9 mouse cellular contexts compared by ENCODE assay signal in the genomic region with DNA sequence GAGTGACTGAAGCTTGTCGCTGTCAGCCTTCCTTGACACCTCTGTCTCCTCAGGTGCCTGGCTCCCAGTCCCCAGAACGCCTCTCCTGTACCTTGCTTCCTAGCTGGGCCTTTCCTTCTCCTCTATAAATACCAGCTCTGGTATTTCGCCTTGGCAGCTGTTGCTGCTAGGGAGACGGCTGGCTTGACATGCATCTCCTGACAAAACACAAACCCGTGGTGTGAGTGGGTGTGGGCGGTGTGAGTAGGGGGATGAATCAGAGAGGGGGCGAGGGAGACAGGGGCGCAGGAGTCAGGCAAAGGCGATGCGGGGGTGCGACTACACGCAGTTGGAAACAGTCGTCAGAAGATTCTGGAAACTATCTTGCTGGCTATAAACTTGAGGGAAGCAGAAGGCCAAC. TPM values are rescaled to one million over a fixed set of nuclear protein-coding genes. Genes with fewer than 3 reads are reported as not detected.
DNase-seq lines count a peak whose midpoint lies in the region; ATAC-seq lines count a peak whose summit lies in the region.
"Had no signal": no experiment of that assay in that cellular context is flagged by ENCODE, and none has a peak within 500 bp of the region (broad histone marks: within the 10 kb centered on the region; RNA-seq: fewer than 3 reads in every experiment).

No protein-coding gene starts in this region.

- WGBS in lung, embryonic 15.5 days: 44% methylated on average over 13 of the region's 13 CpGs
- WGBS in intestine, embryonic 14.5 days: 40% methylated on average over 13 of the region's 13 CpGs
- 54% methylated on average over 13 of the region's 13 CpGs for WGBS in stomach, embryonic 15.5 days
- 61% methylated on average over 13 of the region's 13 CpGs for WGBS in liver, embryonic 11.5 days

- no peak overlapping the region for H3K4me3 ChIP-seq in lung, embryonic 15.5 days
- no peak overlapping the region for H3K4me3 ChIP-seq in intestine, embryonic 14.5 days (ENCODE audit: low read depth, low read length)
- no peak overlapping the region for H3K4me3 ChIP-seq in stomach, embryonic 15.5 days (replicated peaks)
- no peak overlapping the region for H3K4me3 ChIP-seq in liver, embryonic 11.5 days (ENCODE audit: low read depth, low read length)
- H3K4me3 ChIP-seq: megakaryocyte, embryonic 14.5 days had no signal

- no peaks in the 10 kb centered on the region for H3K9me3 ChIP-seq in lung, embryonic 15.5 days
- H3K9me3 ChIP-seq in intestine, embryonic 14.5 days (ENCODE audit: control insufficient read depth, low read length): no peaks in the 10 kb centered on the region
- no peaks in the 10 kb centered on the region for H3K9me3 ChIP-seq in stomach, embryonic 15.5 days
- no peaks in the 10 kb centered on the region for H3K9me3 ChIP-seq in liver, embryonic 11.5 days (ENCODE audit: control insufficient read depth, low read length)
- H3K9me3 ChIP-seq: megakaryocyte, embryonic 14.5 days had no signal

- peaks cover 22% of the 10 kb centered on the region for H3K4me1 ChIP-seq in lung, embryonic 15.5 days
- H3K4me1 ChIP-seq in intestine, embryonic 14.5 days (replicated peaks; ENCODE audit: control insufficient read depth, insufficient read depth, low read length): peaks cover 3% of the 10 kb centered on the region; the same call in 1 of the 2 replicates
- peaks cover 18% of the 10 kb centered on the region for H3K4me1 ChIP-seq in stomach, embryonic 15.5 days
- no peaks in the 10 kb centered on the region; the same call in 1 of the 2 replicates for H3K4me1 ChIP-seq in liver, embryonic 11.5 days (replicated peaks; ENCODE audit: control insufficient read depth, insufficient read depth, low read length)

- peak overlapping the region; percentile 47; the same call in 1 of the 2 replicates for H3K27ac ChIP-seq in lung, embryonic 15.5 days
- H3K27ac ChIP-seq in intestine, embryonic 14.5 days (ENCODE audit: low read depth): peak overlapping the region; percentile 81
- peak overlapping the region; percentile 59 for H3K27ac ChIP-seq in stomach, embryonic 15.5 days
- no peak overlapping the region; the same call in 1 of the 2 replicates for H3K27ac ChIP-seq in liver, embryonic 11.5 days (ENCODE audit: low read depth, low read length)

- no peak overlapping the region for H3K4me2 ChIP-seq in lung, embryonic 15.5 days
- no peak overlapping the region for H3K4me2 ChIP-seq in intestine, embryonic 14.5 days (ENCODE audit: low read length)
- H3K4me2 ChIP-seq in stomach, embryonic 15.5 days: no peak overlapping the region
- H3K4me2 ChIP-seq in liver, embryonic 11.5 days: no peak overlapping the region

- no peaks in the 10 kb centered on the region for H3K36me3 ChIP-seq in lung, embryonic 15.5 days
- H3K36me3 ChIP-seq in intestine, embryonic 14.5 days (ENCODE audit: control insufficient read depth, insufficient read depth, low read length): 0 out of 2 replicates have a peak, but pooled peaks cover 7% of the 10 kb centered on the region
- H3K36me3 ChIP-seq in stomach, embryonic 15.5 days: no peaks in the 10 kb centered on the region
- H3K36me3 ChIP-seq in liver, embryonic 11.5 days (ENCODE audit: control insufficient read depth, insufficient read depth, low read length): no peaks in the 10 kb centered on the region

- DNase-seq in lung, adult 18-20 months: no peak
- DNase-seq in heart, adult 18-20 months: peak; percentile 68 to 71
- DNase-seq in intestine, embryonic 14.5 days (ENCODE audit: low spot score): no peak
- no peak for DNase-seq in Muller cell, postnatal 12 days (ENCODE audit: inconsistent ontology term)
- DNase-seq in liver, embryonic 11.5 days (ENCODE audit: low spot score): no peak

- 0 out of 2 replicates have a peak, but pooled peaks have one; percentile 8 for ATAC-seq in lung, embryonic 15.5 days (ENCODE audit: borderline replicate concordance, extremely low read depth, low FRiP score, low TSS enrichment)
- no peak for ATAC-seq in intestine, embryonic 14.5 days (replicated peaks; ENCODE audit: low FRiP score, low TSS enrichment, low read depth)
- no peak for ATAC-seq in stomach, embryonic 15.5 days (ENCODE audit: insufficient read depth, low FRiP score, low read depth)
- no peak for ATAC-seq in liver, embryonic 11.5 days (replicated peaks; ENCODE audit: low FRiP score)

- peaks cover 39% of the 10 kb centered on the region for H3K27me3 ChIP-seq in lung, embryonic 15.5 days
- H3K27me3 ChIP-seq in intestine, embryonic 14.5 days (replicated peaks; ENCODE audit: control insufficient read depth, insufficient read depth, low read length): peaks cover 6% of the 10 kb centered on the region; the same call in 1 of the 2 replicates
- H3K27me3 ChIP-seq in stomach, embryonic 15.5 days (replicated peaks): peaks cover 9% of the 10 kb centered on the region
- H3K27me3 ChIP-seq in liver, embryonic 11.5 days (replicated peaks; ENCODE audit: control insufficient read depth, insufficient read depth, low read length): peaks cover 46% of the 10 kb centered on the region

- H3K9ac ChIP-seq in lung, embryonic 15.5 days: no peak overlapping the region
- H3K9ac ChIP-seq in intestine, embryonic 14.5 days (ENCODE audit: low read length): no peak overlapping the region
- no peak overlapping the region for H3K9ac ChIP-seq in stomach, embryonic 15.5 days
- H3K9ac ChIP-seq in liver, embryonic 11.5 days (ENCODE audit: low read depth, low read length): no peak overlapping the region

RNA-seq across cellular contexts. Expression of gene Des, which starts 0.8 kb away (rescaled TPM):
- polyA plus RNA-seq in lung, embryonic 15.5 days (2015; fragmentation: Nextera tagmentation; extraction: Ambion mirVana): 57.1 and 59.5 TPM in 2 replicates
- total RNA-seq in heart, adult 18-20 months (2021): 1,000 to 10,000 TPM; 1,347 to 1,386 TPM
- 72.4 and 73.2 TPM in 2 replicates for polyA plus RNA-seq in intestine, embryonic 14.5 days (2014; fragmentation: Nextera tagmentation; extraction: Ambion mirVana)
- 92.1 and 93.2 TPM in 2 replicates for polyA plus RNA-seq in stomach, embryonic 15.5 days (2015; fragmentation: Nextera tagmentation; extraction: Ambion mirVana)
- 13.3 and 14.5 TPM in 2 replicates for polyA plus RNA-seq in liver, embryonic 11.5 days (2014; fragmentation: Nextera tagmentation; extraction: Ambion mirVana)
- total RNA-seq: hematopoietic stem cell, adult 5-6 weeks had no signal

RNA-seq across cellular contexts. Expression of gene Speg, which starts 15.8 kb away (rescaled TPM):
- 41.6 and 42.8 TPM in 2 replicates for polyA plus RNA-seq in lung, embryonic 15.5 days (2015; fragmentation: Nextera tagmentation; extraction: Ambion mirVana)
- total RNA-seq in heart, adult 18-20 months (2021): 100 to 1,000 TPM; 115 TPM
- polyA plus RNA-seq in intestine, embryonic 14.5 days (2014; fragmentation: Nextera tagmentation; extraction: Ambion mirVana): 46.7 and 55.2 TPM in 2 replicates
- 45.2 and 49.1 TPM in 2 replicates for polyA plus RNA-seq in stomach, embryonic 15.5 days (2015; fragmentation: Nextera tagmentation; extraction: Ambion mirVana)
- polyA plus RNA-seq in liver, embryonic 11.5 days (2014; fragmentation: Nextera tagmentation; extraction: Ambion mirVana): 24.8 and 32.3 TPM in 2 replicates

RNA-seq across cellular contexts. Expression of gene Dnpep, which starts 41.6 kb away (rescaled TPM):
- 121 and 124 TPM in 2 replicates for polyA plus RNA-seq in lung, embryonic 15.5 days (2015; fragmentation: Nextera tagmentation; extraction: Ambion mirVana)
- total RNA-seq in heart, adult 18-20 months (2021): 10 to 100 TPM; 80.9 to 88.3 TPM
- 133 and 137 TPM in 2 replicates for polyA plus RNA-seq in intestine, embryonic 14.5 days (2014; fragmentation: Nextera tagmentation; extraction: Ambion mirVana)
- polyA plus RNA-seq in stomach, embryonic 15.5 days (2015; fragmentation: Nextera tagmentation; extraction: Ambion mirVana): 123 and 137 TPM in 2 replicates
- polyA plus RNA-seq in liver, embryonic 11.5 days (2014; fragmentation: Nextera tagmentation; extraction: Ambion mirVana): 83.7 and 98.7 TPM in 2 replicates

Comparison
In these comparisons a context has a peak if more than half of its experiments do, and no peak if none do; other contexts are left out.
1. DNase-seq: peak in heart, adult 18-20 months (2 of 2); none in lung, adult 18-20 months (0 of 2), intestine, embryonic 14.5 days (single experiment), Muller cell, postnatal 12 days (single experiment) and liver, embryonic 11.5 days (single experiment).